Mouse (Mus musculus) midbrain, embryonic 14.5 days (tissue): ENCODE measurements around the gene Bloc1s3. TPM values are rescaled to one million over a fixed set of nuclear protein-coding genes. Genes with fewer than 3 reads are reported as not detected.

ENCODE experiments used
- ATAC-seq: fragments of 200-750 bp; cut with Nextera tagmentation; 2 replicates; pipeline ENCODE4 v1.8.0; 2017; ENCODE audit warnings: moderate number of reproducible peaks, moderate library complexity; ENCODE audit not compliant: low FRiP score, low TSS enrichment
- DNase-seq: peaks from one replicate; pipeline ENCODE4 v3.0.0-alpha.2; 2015
- H3K27ac ChIP-seq: fragments of 300-500 bp; sonication (generic); replicated peaks from 2 replicates; pipeline ENCODE4 v1.5.1; 2014; ENCODE audit warnings: mild to moderate bottlenecking, low read depth, low read length, moderate library complexity
- H3K27me3 ChIP-seq: fragments of 300-500 bp; sonication (generic); 2 replicates; pipeline ENCODE4 v1.6.1; 2014; ENCODE audit warnings: low read length, control low read depth, mixed read lengths; ENCODE audit not compliant: control insufficient read depth, insufficient read depth
- H3K36me3 ChIP-seq: fragments of 300-500 bp; sonication (generic); 2 replicates; pipeline ENCODE4 v1.6.1; 2014; ENCODE audit warnings: low read length, control low read depth; ENCODE audit not compliant: control insufficient read depth, insufficient read depth
- H3K4me1 ChIP-seq: fragments of 300-500 bp; sonication (generic); 2 replicates; pipeline ENCODE4 v1.6.1; 2014; ENCODE audit warnings: mild to moderate bottlenecking, antibody characterized with exemption, low read length, control low read depth; ENCODE audit not compliant: control insufficient read depth, insufficient read depth
- H3K4me2 ChIP-seq: fragments of 300-500 bp; sonication (generic); 2 replicates; pipeline ENCODE4 v1.6.1; 2014; ENCODE audit warnings: mild to moderate bottlenecking, low read length, moderate library complexity
- H3K4me3 ChIP-seq: fragments of 300-500 bp; sonication (generic); replicated peaks from 2 replicates; pipeline ENCODE4 v1.5.1; 2014; ENCODE audit warnings: low read depth, low read length
- H3K9ac ChIP-seq: fragments of 300-500 bp; sonication (generic); replicated peaks from 2 replicates; pipeline ENCODE4 v1.6.1; 2014; ENCODE audit warnings: mild to moderate bottlenecking, low read length, moderate library complexity
- H3K9me3 ChIP-seq: fragments of 300-500 bp; sonication (generic); 2 replicates; pipeline ENCODE4 v1.6.1; 2016; ENCODE audit warnings: low read length, control low read depth, mixed read lengths; ENCODE audit not compliant: control insufficient read depth
- WGBS: fragments of 180-500 bp; shearing (Covaris S2); extraction: QIAGEN DNeasy Blood & Tissue Kit; methylation state at CpG from one replicate; pipeline ENCODE4 v1.1.7; 2014; 5-methylcytosine and 5-hydroxymethylcytosine counted together
- polyA plus RNA-seq: library from polyadenylated mRNA; unstranded; fragments of >200 nt; fragmentation: Nextera tagmentation; extraction: Ambion mirVana; gene quantifications from 2 replicates; pipeline ENCODE4 v1.2.1, GENCODE M21; 2014

The Bloc1s3 gene
- polyA plus RNA-seq, 1 experiment from 2014 or later, result 2.5 TPM

DNA sequence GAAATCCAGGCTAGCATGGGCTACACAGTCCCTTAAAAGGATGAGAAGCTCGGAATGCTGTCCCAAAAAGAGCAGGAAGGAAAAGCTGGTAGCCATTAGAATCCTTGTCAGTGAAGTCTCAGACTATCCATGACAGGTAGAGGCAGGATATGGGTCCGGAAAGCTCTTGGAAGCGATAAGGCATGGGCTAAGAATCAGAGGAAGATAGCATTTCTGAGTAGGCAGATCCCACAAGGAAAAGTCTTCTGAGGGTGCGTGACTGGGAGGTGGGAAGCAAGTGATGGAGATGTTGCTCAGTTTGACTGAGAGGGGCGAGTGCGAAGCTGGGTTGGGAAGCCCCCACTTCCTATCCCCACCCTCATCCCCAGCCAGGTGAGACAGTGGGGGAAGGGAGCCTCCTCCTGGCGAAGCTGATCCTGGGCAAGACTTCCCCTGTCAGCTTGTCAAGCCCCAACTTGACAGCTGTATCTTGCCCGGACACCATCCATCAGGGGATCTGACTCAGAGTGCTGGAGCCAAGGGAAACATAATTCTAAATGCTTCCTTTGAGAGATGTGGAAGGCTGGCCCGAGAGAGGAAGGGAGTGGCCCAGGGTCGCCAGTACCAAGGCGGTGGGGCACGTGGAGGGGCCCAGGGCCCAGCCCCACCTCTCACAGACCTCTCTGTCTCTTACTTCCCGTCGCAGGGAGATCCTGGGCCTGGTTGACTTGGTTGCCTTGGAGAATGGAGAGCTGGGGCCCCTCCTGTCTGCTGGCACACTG is 30.4 kb downstream of the Bloc1s3 start:
- ATAC-seq, result no peak
- no peaks in the 10 kb centered on the region for H3K9me3 ChIP-seq
- 25% methylated on average over 14 of the region's 14 CpGs for WGBS
- no peak overlapping the region for H3K27ac ChIP-seq
- no peak for DNase-seq
- no peaks in the 10 kb centered on the region for H3K36me3 ChIP-seq
- H3K4me3 ChIP-seq, result no peak overlapping the region
- H3K27me3 ChIP-seq, result peaks cover 21% of the 10 kb centered on the region
- H3K4me1 ChIP-seq, result no peaks in the 10 kb centered on the region
- no peak overlapping the region for H3K9ac ChIP-seq
- no peak overlapping the region for H3K4me2 ChIP-seq

DNA sequence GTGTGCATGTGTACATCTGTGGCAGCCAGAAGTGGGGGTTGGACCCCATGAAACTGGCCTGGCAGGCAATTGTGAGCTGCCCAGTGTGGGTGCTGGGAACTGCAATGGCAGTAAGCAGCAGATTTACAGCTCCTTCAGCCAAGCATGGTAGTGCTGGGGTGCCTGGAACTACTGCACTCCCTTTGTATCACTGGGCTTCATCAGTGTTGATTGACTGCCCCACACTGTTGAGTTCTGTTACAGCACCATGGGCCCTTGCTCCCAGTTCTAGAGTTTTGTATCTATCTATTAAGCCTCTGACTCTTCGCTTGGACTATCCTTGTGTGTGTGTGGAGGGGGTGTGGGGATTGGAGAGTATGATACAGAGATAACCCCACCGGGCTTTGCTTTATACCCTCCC is 31.1 kb downstream of the Bloc1s3 start:
- H3K4me1 ChIP-seq, result no peaks in the 10 kb centered on the region
- peaks cover 28% of the 10 kb centered on the region for H3K27me3 ChIP-seq
- WGBS, result 76% methylated on average over 2 of the region's 2 CpGs
- H3K36me3 ChIP-seq, result no peaks in the 10 kb centered on the region
- H3K4me3 ChIP-seq, result no peak overlapping the region
- no peak overlapping the region for H3K9ac ChIP-seq
- no peak for DNase-seq
- no peak for ATAC-seq
- H3K9me3 ChIP-seq, result no peaks in the 10 kb centered on the region
- H3K27ac ChIP-seq, result no peak overlapping the region
- H3K4me2 ChIP-seq, result no peak overlapping the region

DNA sequence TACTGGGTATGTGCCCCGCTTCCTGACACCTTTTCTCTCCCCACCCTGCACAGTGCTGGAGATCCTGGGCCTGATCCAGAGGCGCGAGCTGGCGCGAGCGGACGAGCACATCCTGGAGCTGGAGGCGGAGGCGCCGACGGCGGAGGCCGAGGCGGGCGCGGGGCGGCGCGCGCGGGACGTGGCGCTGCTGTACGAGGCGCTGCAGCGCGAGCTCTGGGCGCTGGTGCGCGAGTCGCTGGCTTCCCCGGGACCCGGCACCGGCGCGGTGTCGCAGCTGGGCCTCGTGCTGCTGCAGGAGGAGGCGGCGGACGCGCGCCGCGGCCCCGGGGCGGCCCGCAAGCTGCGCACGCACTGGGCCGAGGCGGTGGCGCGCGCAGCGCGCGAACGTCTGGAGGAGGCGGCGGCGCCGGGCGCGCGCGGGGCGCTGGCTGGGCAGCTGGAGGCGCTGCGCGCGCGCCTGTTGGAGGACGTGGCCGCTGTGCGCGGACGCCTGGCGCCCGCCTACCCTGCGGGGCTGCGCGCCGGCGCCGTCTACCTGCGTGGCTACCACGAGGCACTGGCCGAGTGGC is 34.2 kb downstream of the Bloc1s3 start:
- WGBS, result under 1% methylated on average over 89 of the region's 89 CpGs
- H3K9me3 ChIP-seq, result no peaks in the 10 kb centered on the region
- peak overlapping the region; percentile 43 for H3K4me3 ChIP-seq
- peaks cover 55% of the 10 kb centered on the region for H3K27me3 ChIP-seq
- DNase-seq (peak; percentile 95), ATAC-seq (peak; percentile 86)
- H3K36me3 ChIP-seq, result no peaks in the 10 kb centered on the region
- H3K4me1 ChIP-seq, result no peaks in the 10 kb centered on the region
- peak overlapping the region; percentile 71 for H3K4me2 ChIP-seq
- H3K9ac ChIP-seq, result peak overlapping the region; percentile 73
- H3K27ac ChIP-seq, result peak overlapping the region; percentile 70

GRCm38 (mm10) chr7:19472403-19472802 is 35.8 kb downstream of the Bloc1s3 start:
- no peaks in the 10 kb centered on the region for H3K9me3 ChIP-seq
- H3K27me3 ChIP-seq, result peaks cover 55% of the 10 kb centered on the region
- no peak overlapping the region for H3K4me2 ChIP-seq
- no peaks in the 10 kb centered on the region for H3K4me1 ChIP-seq
- ATAC-seq (no peak), DNase-seq (no peak)
- H3K4me3 ChIP-seq, result no peak overlapping the region
- H3K27ac ChIP-seq, result no peak overlapping the region
- no peaks in the 10 kb centered on the region for H3K36me3 ChIP-seq
- WGBS, result 58% methylated on average over 4 of the region's 4 CpGs
- no peak overlapping the region for H3K9ac ChIP-seq

- Histone ChIP-seq H3K4me2 (no peak overlapping the region), H3K9me3 (no peaks in the 10 kb centered on the region), H3K4me1 (no peaks in the 10 kb centered on the region), H3K27me3 (peaks cover 56% of the 10 kb centered on the region), H3K9ac (no peak overlapping the region), H3K27ac (no peak overlapping the region), H3K4me3 (no peak overlapping the region), H3K36me3 (no peaks in the 10 kb centered on the region)
- DNase-seq (no peak), ATAC-seq (no peak)
- whole genome bisulfite sequencing, result 5% methylated on average over 14 of the region's 14 CpGs
Measured at GRCm38 (mm10) chr7:19470308-19470707, 37.9 kb downstream of the Bloc1s3 start.

DNA sequence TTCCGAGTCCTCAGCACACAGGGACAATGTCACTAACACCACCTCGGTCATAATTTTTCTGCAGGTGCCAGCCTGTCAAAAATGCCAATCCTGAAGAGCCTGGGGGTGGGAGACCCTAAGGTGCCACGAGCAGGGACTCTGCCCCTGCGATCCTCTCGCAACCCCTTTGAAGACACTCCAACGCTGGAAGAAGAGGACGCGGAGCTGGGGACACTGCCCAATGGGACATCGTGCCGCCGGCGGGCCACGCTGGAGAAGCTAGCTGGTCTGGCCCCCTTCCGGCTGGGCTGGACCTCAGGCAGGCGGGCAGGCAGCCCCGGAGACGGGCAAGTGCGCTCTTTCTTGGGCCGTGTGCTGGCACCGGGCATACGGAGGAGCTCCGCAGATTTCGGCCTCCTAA is 38.8 kb downstream of the Bloc1s3 start:
- Histone ChIP-seq H3K9ac (no peak overlapping the region), H3K4me1 (no peaks in the 10 kb centered on the region), H3K4me2 (no peak overlapping the region), H3K36me3 (no peaks in the 10 kb centered on the region), H3K27me3 (peaks cover 48% of the 10 kb centered on the region), H3K4me3 (no peak overlapping the region), H3K9me3 (no peaks in the 10 kb centered on the region), H3K27ac (no peak overlapping the region)
- ATAC-seq (no peak), DNase-seq (no peak)
- WGBS, result 20% methylated on average over 23 of the region's 23 CpGs

DNA sequence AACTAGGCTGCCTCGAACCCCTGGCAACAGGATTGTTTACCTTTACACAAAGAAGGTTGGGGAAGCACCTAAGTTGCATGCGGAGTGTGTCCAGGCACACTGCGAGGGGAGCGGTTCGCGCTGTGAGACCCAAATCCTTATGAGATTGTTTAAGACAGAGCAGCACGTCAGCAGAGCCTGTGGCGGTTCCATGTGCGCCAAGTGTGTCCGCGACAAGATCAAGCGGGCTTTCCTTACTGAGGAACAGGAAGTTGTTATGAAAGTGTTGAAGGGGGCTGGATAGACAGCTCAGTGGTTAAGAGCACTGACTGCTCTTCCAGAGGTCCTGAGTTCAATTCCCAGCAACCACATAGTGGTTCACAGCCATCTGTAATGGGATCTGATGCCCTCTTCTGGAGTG is 39.9 kb downstream of the Bloc1s3 start:
- Histone ChIP-seq H3K4me2 (no peak overlapping the region), H3K9me3 (no peaks in the 10 kb centered on the region), H3K27ac (no peak overlapping the region), H3K4me1 (no peaks in the 10 kb centered on the region), H3K9ac (no peak overlapping the region), H3K27me3 (peaks cover 43% of the 10 kb centered on the region), H3K36me3 (no peaks in the 10 kb centered on the region), H3K4me3 (no peak overlapping the region)
- ATAC-seq, result no peak
- DNase-seq, result no peak
- 63% methylated on average over 12 of the region's 12 CpGs for WGBS

DNA sequence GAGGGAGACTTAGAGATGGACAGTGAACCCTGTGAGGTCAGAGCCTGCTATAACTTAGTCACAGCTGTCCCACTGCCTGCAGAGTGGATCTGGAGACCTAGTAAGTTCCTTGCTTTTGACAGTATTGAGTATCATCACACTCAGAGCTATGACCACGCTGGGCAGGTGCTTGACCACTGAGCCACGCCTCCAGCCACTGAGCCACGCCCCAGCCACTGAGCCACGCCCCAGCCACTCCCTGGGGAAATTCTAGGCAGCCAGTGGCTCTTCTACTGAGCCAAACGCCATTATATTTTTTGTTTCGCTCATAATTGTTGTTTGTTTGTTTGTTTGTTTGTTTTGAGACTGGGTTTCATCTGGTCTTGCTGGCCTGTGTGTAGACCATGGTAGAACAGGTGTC is 40.5 kb downstream of the Bloc1s3 start:
- WGBS, result 32% methylated on average over 6 of the region's 6 CpGs
- no peak overlapping the region for H3K27ac ChIP-seq
- DNase-seq (no peak), ATAC-seq (no peak)
- no peaks in the 10 kb centered on the region for H3K36me3 ChIP-seq
- no peak overlapping the region for H3K4me3 ChIP-seq
- no peak overlapping the region for H3K9ac ChIP-seq
- H3K4me2 ChIP-seq, result no peak overlapping the region
- peaks cover 37% of the 10 kb centered on the region for H3K27me3 ChIP-seq
- H3K9me3 ChIP-seq, result no peaks in the 10 kb centered on the region
- no peaks in the 10 kb centered on the region for H3K4me1 ChIP-seq

DNA sequence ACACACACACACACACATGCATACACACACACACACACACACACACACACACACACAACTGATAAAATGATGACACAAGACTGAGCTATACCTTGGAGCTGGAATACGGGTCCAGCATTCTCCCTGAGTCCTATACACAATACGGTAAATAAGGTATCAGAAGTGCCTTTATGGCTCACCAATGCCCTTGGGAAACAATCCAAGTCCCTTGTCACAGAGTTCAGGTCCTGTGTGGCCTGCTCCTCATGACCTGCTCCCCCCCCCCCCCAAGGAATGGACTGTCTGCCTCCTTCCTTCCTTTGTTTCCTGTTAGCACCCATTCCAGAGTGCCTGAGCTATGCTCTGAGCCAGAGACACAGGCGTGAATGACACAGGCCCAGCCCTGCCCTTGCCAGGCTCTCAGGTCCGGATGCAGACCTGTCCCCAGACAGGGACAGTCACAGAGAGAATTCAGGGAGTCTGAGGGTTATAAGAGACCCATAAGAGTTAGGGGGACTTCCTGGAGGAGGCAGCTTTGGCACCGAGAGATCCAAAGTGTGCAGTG is 41.5 kb downstream of the Bloc1s3 start:
- no peaks in the 10 kb centered on the region for H3K36me3 ChIP-seq
- no peaks in the 10 kb centered on the region for H3K9me3 ChIP-seq
- H3K4me1 ChIP-seq, result no peaks in the 10 kb centered on the region
- no peak for ATAC-seq
- H3K4me2 ChIP-seq, result no peak overlapping the region
- no peak overlapping the region for H3K4me3 ChIP-seq
- no peak overlapping the region for H3K9ac ChIP-seq
- peaks cover 27% of the 10 kb centered on the region for H3K27me3 ChIP-seq
- no peak for DNase-seq
- H3K27ac ChIP-seq, result no peak overlapping the region
- 72% methylated on average over 5 of the region's 5 CpGs for WGBS
